Mouse (Mus musculus): ENCODE data around the gene Pdlim1. TPM values are rescaled to one million over a fixed set of nuclear protein-coding genes. Genes with fewer than 3 reads are reported as not detected.
A peak's percentile ranks its signal among the peaks of the same experiment; 100 is the strongest.

The Pdlim1 gene
- polyA plus RNA-seq, 1 experiment from 2014 or later = 213 TPM

GRCm38 (mm10) chr19:40307550-40307949 is 35.9 kb upstream of the Pdlim1 start:
- Histone ChIP-seq H3K9ac (replicated peaks; ENCODE audit: low read depth, low read length) (no peak overlapping the region), H3K36me3 (ENCODE audit: control insufficient read depth, insufficient read depth, low read length) (no peaks in the 10 kb centered on the region), H3K27me3 (ENCODE audit: control insufficient read depth, insufficient read depth, low read length) (no peaks in the 10 kb centered on the region), H3K9me3 (ENCODE audit: control insufficient read depth, low read depth, low read length) (no peaks in the 10 kb centered on the region), H3K4me2 (replicated peaks; ENCODE audit: low read depth, low read length) (no peak overlapping the region), H3K4me3 (ENCODE audit: low read depth, low read length) (no peak overlapping the region), H3K27ac (ENCODE audit: low read length) (no peak overlapping the region), H3K4me1 (ENCODE audit: control insufficient read depth, insufficient read depth, low read length) (no peaks in the 10 kb centered on the region)
- no peak for ATAC-seq (ENCODE audit: insufficient number of reproducible peaks, insufficient read depth, low FRiP score, low read depth)
- WGBS = 76% methylated on average over 7 of the region's 7 CpGs

- Histone ChIP-seq H3K4me1 (ENCODE audit: control insufficient read depth, insufficient read depth, low read length) (0 out of 2 replicates have a peak, but pooled peaks cover 3% of the 10 kb centered on the region), H3K4me3 (ENCODE audit: low read depth, low read length) (no peak overlapping the region), H3K4me2 (replicated peaks; ENCODE audit: low read depth, low read length) (no peak overlapping the region), H3K27ac (ENCODE audit: low read length) (no peak overlapping the region), H3K27me3 (ENCODE audit: control insufficient read depth, insufficient read depth, low read length) (no peaks in the 10 kb centered on the region), H3K9me3 (ENCODE audit: control insufficient read depth, low read depth, low read length) (no peaks in the 10 kb centered on the region), H3K9ac (replicated peaks; ENCODE audit: low read depth, low read length) (no peak overlapping the region), H3K36me3 (ENCODE audit: control insufficient read depth, insufficient read depth, low read length) (no peaks in the 10 kb centered on the region)
- no peak for ATAC-seq (ENCODE audit: insufficient number of reproducible peaks, insufficient read depth, low FRiP score, low read depth)
- WGBS = 42% methylated on average over 2 of the region's 2 CpGs
Observed at GRCm38 (mm10) chr19:40306631-40307030, 35.0 kb upstream of the Pdlim1 start.

DNA sequence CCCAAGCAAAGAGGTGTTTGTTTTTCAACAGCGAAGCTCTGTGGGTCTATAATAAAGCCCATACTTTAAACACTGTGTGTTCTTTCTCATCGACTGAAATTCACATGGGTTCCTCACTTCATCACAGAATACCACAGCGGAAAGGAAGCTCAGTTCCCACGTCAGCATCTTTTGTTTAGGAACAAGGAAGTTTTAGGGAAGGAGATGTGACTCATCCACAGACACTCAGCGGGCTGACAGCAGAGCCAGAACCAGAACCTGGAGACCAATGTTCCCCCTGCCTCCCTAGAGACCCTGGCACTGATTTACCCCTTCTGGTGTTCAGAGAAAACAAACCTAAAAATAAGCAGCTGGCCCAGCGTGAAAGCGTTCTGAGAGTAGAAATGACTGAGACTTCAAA is 33.8 kb upstream of the Pdlim1 start:
- Histone ChIP-seq H3K27ac (ENCODE audit: low read length) (peak overlapping the region; percentile 2; the same call in 1 of the 2 replicates), H3K4me2 (replicated peaks; ENCODE audit: low read depth, low read length) (no peak overlapping the region), H3K4me3 (ENCODE audit: low read depth, low read length) (no peak overlapping the region), H3K4me1 (ENCODE audit: control insufficient read depth, insufficient read depth, low read length) (0 out of 2 replicates have a peak, but pooled peaks cover 3% of the 10 kb centered on the region), H3K36me3 (ENCODE audit: control insufficient read depth, insufficient read depth, low read length) (no peaks in the 10 kb centered on the region), H3K27me3 (ENCODE audit: control insufficient read depth, insufficient read depth, low read length) (no peaks in the 10 kb centered on the region), H3K9ac (replicated peaks; ENCODE audit: low read depth, low read length) (no peak overlapping the region), H3K9me3 (ENCODE audit: control insufficient read depth, low read depth, low read length) (no peaks in the 10 kb centered on the region)
- no peak for ATAC-seq (ENCODE audit: insufficient number of reproducible peaks, insufficient read depth, low FRiP score, low read depth)
- 64% methylated on average over 7 of the region's 7 CpGs for WGBS

GRCm38 (mm10) chr19:40302916-40303315 is 31.3 kb upstream of the Pdlim1 start:
- no peaks in the 10 kb centered on the region for H3K27me3 ChIP-seq (ENCODE audit: control insufficient read depth, insufficient read depth, low read length)
- WGBS = 68% methylated on average over 9 of the region's 9 CpGs
- H3K27ac ChIP-seq (ENCODE audit: low read length) = no peak overlapping the region
- no peaks in the 10 kb centered on the region for H3K9me3 ChIP-seq (ENCODE audit: control insufficient read depth, low read depth, low read length)
- H3K4me2 ChIP-seq (replicated peaks; ENCODE audit: low read depth, low read length) = no peak overlapping the region
- no peak overlapping the region for H3K4me3 ChIP-seq (ENCODE audit: low read depth, low read length)
- no peaks in the 10 kb centered on the region for H3K36me3 ChIP-seq (ENCODE audit: control insufficient read depth, insufficient read depth, low read length)
- no peak for ATAC-seq (ENCODE audit: insufficient number of reproducible peaks, insufficient read depth, low FRiP score, low read depth)
- H3K4me1 ChIP-seq (ENCODE audit: control insufficient read depth, insufficient read depth, low read length) = 0 out of 2 replicates have a peak, but pooled peaks cover 3% of the 10 kb centered on the region
- no peak overlapping the region for H3K9ac ChIP-seq (replicated peaks; ENCODE audit: low read depth, low read length)

DNA sequence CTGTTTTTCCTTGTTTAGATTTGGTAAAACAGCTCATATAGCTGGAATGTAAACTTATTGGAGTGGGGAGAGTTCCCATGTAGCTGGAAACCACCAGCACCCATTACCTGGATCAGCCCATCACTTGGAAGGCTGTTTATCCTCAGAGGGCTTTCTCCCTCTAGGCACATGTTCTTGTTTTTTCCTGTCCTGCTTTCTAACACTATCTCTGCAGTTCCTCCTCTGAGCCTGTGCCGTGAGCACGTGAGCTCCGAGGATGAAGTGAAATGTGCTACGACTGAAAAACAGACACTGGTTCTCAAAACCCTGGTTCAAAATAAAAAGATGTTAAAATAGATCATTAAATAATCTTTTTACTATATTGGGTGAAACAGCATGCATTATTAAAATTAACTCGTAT is 30.8 kb upstream of the Pdlim1 start:
- Histone ChIP-seq H3K4me2 (replicated peaks; ENCODE audit: low read depth, low read length) (no peak overlapping the region), H3K36me3 (ENCODE audit: control insufficient read depth, insufficient read depth, low read length) (no peaks in the 10 kb centered on the region), H3K9me3 (ENCODE audit: control insufficient read depth, low read depth, low read length) (no peaks in the 10 kb centered on the region), H3K4me1 (ENCODE audit: control insufficient read depth, insufficient read depth, low read length) (0 out of 2 replicates have a peak, but pooled peaks cover 3% of the 10 kb centered on the region), H3K27ac (ENCODE audit: low read length) (no peak overlapping the region), H3K9ac (replicated peaks; ENCODE audit: low read depth, low read length) (no peak overlapping the region), H3K27me3 (ENCODE audit: control insufficient read depth, insufficient read depth, low read length) (no peaks in the 10 kb centered on the region), H3K4me3 (ENCODE audit: low read depth, low read length) (no peak overlapping the region)
- no peak for ATAC-seq (ENCODE audit: insufficient number of reproducible peaks, insufficient read depth, low FRiP score, low read depth)
- WGBS = 58% methylated on average over 5 of the region's 5 CpGs

GRCm38 (mm10) chr19:40299983-40300759 is 28.5 kb upstream of the Pdlim1 start:
- no peaks in the 10 kb centered on the region for H3K27me3 ChIP-seq (ENCODE audit: control insufficient read depth, insufficient read depth, low read length)
- 83% methylated on average over 12 of the region's 12 CpGs for WGBS
- no peaks in the 10 kb centered on the region for H3K9me3 ChIP-seq (ENCODE audit: control insufficient read depth, low read depth, low read length)
- no peak overlapping the region for H3K27ac ChIP-seq (ENCODE audit: low read length)
- H3K4me1 ChIP-seq (ENCODE audit: control insufficient read depth, insufficient read depth, low read length) = 0 out of 2 replicates have a peak, but pooled peaks cover 3% of the 10 kb centered on the region
- no peaks in the 10 kb centered on the region for H3K36me3 ChIP-seq (ENCODE audit: control insufficient read depth, insufficient read depth, low read length)
- no peak overlapping the region for H3K4me3 ChIP-seq (ENCODE audit: low read depth, low read length)
- no peak overlapping the region for H3K9ac ChIP-seq (replicated peaks; ENCODE audit: low read depth, low read length)
- no peak for ATAC-seq (ENCODE audit: insufficient number of reproducible peaks, insufficient read depth, low FRiP score, low read depth)
- no peak overlapping the region for H3K4me2 ChIP-seq (replicated peaks; ENCODE audit: low read depth, low read length)

DNA sequence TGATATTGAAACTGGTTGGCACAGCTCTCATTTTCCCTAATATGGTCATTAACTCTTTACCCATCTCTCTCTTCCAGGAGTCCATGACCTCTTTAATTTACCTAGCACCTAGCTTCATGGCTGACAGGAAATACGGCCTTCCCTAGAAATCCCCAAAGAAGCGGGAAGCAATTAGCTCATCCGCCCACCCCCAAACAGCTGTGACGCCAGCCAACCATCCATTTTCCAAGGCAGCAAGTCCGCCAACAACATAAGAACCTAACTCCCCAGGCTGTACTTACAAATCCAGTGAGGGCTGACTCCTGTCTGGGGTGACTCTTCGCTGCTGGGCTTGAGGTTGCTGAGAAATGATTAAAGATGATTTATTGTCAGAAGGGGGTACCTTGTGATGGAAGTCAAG is 27.5 kb upstream of the Pdlim1 start:
- ATAC-seq (ENCODE audit: insufficient number of reproducible peaks, insufficient read depth, low FRiP score, low read depth) = no peak
- no peak overlapping the region for H3K4me3 ChIP-seq (ENCODE audit: low read depth, low read length)
- H3K9ac ChIP-seq (replicated peaks; ENCODE audit: low read depth, low read length) = no peak overlapping the region
- no peaks in the 10 kb centered on the region for H3K36me3 ChIP-seq (ENCODE audit: control insufficient read depth, insufficient read depth, low read length)
- H3K27me3 ChIP-seq (ENCODE audit: control insufficient read depth, insufficient read depth, low read length) = no peaks in the 10 kb centered on the region
- no peaks in the 10 kb centered on the region for H3K9me3 ChIP-seq (ENCODE audit: control insufficient read depth, low read depth, low read length)
- 49% methylated on average over 6 of the region's 6 CpGs for WGBS
- H3K27ac ChIP-seq (ENCODE audit: low read length) = no peak overlapping the region
- 0 out of 2 replicates have a peak, but pooled peaks cover 3% of the 10 kb centered on the region for H3K4me1 ChIP-seq (ENCODE audit: control insufficient read depth, insufficient read depth, low read length)
- H3K4me2 ChIP-seq (replicated peaks; ENCODE audit: low read depth, low read length) = no peak overlapping the region

DNA sequence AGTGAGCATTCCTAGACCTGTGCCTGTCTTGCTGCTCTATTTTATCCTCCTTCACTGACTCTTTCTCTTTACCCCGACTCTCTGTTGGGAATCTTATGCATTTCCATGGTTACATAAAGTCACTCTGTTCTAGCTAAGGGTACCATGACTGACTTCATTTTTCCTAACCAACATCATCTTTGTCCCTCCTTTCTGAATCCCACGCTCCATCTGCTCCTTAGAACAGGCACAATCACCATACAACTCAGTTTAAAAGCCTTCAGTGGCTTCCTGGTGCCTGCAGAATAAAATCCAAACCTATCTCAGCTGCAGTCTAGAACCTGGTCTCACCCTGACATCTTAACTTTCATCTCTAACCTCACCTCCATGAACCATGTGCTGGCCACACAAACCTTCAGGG is 26.9 kb upstream of the Pdlim1 start:
- no peak overlapping the region for H3K4me3 ChIP-seq (ENCODE audit: low read depth, low read length)
- H3K27ac ChIP-seq (ENCODE audit: low read length) = no peak overlapping the region
- no peak overlapping the region for H3K9ac ChIP-seq (replicated peaks; ENCODE audit: low read depth, low read length)
- 0 out of 2 replicates have a peak, but pooled peaks cover 3% of the 10 kb centered on the region for H3K4me1 ChIP-seq (ENCODE audit: control insufficient read depth, insufficient read depth, low read length)
- ATAC-seq (ENCODE audit: insufficient number of reproducible peaks, insufficient read depth, low FRiP score, low read depth) = no peak
- 86% methylated on average over 2 of the region's 2 CpGs for WGBS
- no peak overlapping the region for H3K4me2 ChIP-seq (replicated peaks; ENCODE audit: low read depth, low read length)
- H3K9me3 ChIP-seq (ENCODE audit: control insufficient read depth, low read depth, low read length) = no peaks in the 10 kb centered on the region
- H3K27me3 ChIP-seq (ENCODE audit: control insufficient read depth, insufficient read depth, low read length) = no peaks in the 10 kb centered on the region
- no peaks in the 10 kb centered on the region for H3K36me3 ChIP-seq (ENCODE audit: control insufficient read depth, insufficient read depth, low read length)

- ATAC-seq (ENCODE audit: insufficient number of reproducible peaks, insufficient read depth, low FRiP score, low read depth) = no peak
- no peaks in the 10 kb centered on the region for H3K9me3 ChIP-seq (ENCODE audit: control insufficient read depth, low read depth, low read length)
- 64% methylated on average over 4 of the region's 4 CpGs for WGBS
- no peaks in the 10 kb centered on the region for H3K36me3 ChIP-seq (ENCODE audit: control insufficient read depth, insufficient read depth, low read length)
- H3K4me3 ChIP-seq (ENCODE audit: low read depth, low read length) = no peak overlapping the region
- H3K9ac ChIP-seq (replicated peaks; ENCODE audit: low read depth, low read length) = no peak overlapping the region
- H3K27ac ChIP-seq (ENCODE audit: low read length) = no peak overlapping the region
- no peak overlapping the region for H3K4me2 ChIP-seq (replicated peaks; ENCODE audit: low read depth, low read length)
- H3K27me3 ChIP-seq (ENCODE audit: control insufficient read depth, insufficient read depth, low read length) = no peaks in the 10 kb centered on the region
- 0 out of 2 replicates have a peak, but pooled peaks cover 3% of the 10 kb centered on the region for H3K4me1 ChIP-seq (ENCODE audit: control insufficient read depth, insufficient read depth, low read length)
Observed at GRCm38 (mm10) chr19:40297798-40298144, 26.1 kb upstream of the Pdlim1 start.

Measured in stomach, embryonic 14.5 days (tissue).